Mouse (Mus musculus) Patski (cell line): ENCODE results near the gene Stx1a. TPM values are rescaled to one million over a fixed set of nuclear protein-coding genes. Genes with fewer than 3 reads are reported as not detected.
"Not testable (repeated sequence)": the region's sequence is repeated elsewhere in the genome, so short reads cannot be mapped to it uniquely, and the experiment has no call there.

Source experiments
- ATAC-seq: fragments of 100-300 bp; one replicate; pipeline ENCODE4 v1.8.0; 2021
- CTCF ChIA-PET: fragments of 350-600 bp; sonication (Branson Sonifier 250); formaldehyde crosslinking; loops from one replicate; lab custom pipeline; 2022; ENCODE audit warnings: inconsistent platforms; lab: Charles Lee
- POLR2A ChIA-PET: fragments of 350-600 bp; sonication (Branson Sonifier 250); formaldehyde crosslinking; loops from one replicate; lab custom pipeline; 2022; ENCODE audit warnings: antibody characterized with exemption, inconsistent platforms; lab: Charles Lee
- DNase-seq: peaks from one replicate; pipeline ENCODE4 v3.0.0-alpha.2; 2011; ENCODE audit warnings: low read depth, low spot score
- H3K27me3 ChIP-seq: fragments of 371-371 bp; one replicate; pipeline ENCODE4 v1.5.1; 2021
- CTCF ChIP-seq: fragments of 100-300 bp; IDR thresholded peaks from one replicate; pipeline ENCODE4 v1.5.1; 2021
- in situ Hi-C: fragments of 300-500 bp; cut with MboI; formaldehyde crosslinking; loops from 3 replicates; pipeline ENCODE4 v1.11.1; 2018; ENCODE audit warnings: low pct_unique_long_range_greater_than_20kb, mixed read lengths
- polyA plus RNA-seq: library from polyadenylated mRNA; unstranded; gene quantifications from one replicate; pipeline ENCODE4 v1.2.3, GENCODE M21; 2021

The Stx1a gene
- polyA plus RNA-seq, 1 experiment from 2014 or later: 12.0 TPM

DNA sequence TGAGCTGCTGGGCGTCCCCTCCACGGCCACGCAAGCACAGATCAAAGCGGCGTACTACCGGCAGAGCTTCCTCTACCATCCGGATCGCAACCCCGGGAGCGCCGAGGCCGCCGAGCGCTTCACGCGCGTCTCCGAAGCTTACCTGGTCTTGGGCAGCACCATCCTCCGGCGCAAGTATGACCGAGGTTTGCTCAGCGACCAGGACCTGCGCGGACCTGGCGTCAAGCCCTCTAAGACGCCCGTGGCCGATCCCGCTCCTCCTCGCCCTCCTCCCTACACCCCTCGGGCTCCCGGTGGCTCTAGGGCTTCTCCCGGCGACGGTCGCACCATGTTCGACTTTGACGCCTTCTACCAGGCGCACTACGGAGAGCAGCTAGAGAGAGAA is 41.1 kb downstream of the Stx1a start:
- CTCF ChIA-PET: no interaction called here
- no peaks in the 10 kb centered on the region for H3K27me3 ChIP-seq
- no peak for TF ChIP-seq CTCF
- no peak for DNase-seq
- ATAC-seq: peak; percentile 41
- in situ Hi-C loops: no loop called here
- POLR2A ChIA-PET: interaction anchor here (0.6 to 1.2 kb wide), 5 partner anchors 41 to 191 kb away, joined by 3 to 4 read pairs (median 3); partner anchors contain the start of gene Stx1a

DNA sequence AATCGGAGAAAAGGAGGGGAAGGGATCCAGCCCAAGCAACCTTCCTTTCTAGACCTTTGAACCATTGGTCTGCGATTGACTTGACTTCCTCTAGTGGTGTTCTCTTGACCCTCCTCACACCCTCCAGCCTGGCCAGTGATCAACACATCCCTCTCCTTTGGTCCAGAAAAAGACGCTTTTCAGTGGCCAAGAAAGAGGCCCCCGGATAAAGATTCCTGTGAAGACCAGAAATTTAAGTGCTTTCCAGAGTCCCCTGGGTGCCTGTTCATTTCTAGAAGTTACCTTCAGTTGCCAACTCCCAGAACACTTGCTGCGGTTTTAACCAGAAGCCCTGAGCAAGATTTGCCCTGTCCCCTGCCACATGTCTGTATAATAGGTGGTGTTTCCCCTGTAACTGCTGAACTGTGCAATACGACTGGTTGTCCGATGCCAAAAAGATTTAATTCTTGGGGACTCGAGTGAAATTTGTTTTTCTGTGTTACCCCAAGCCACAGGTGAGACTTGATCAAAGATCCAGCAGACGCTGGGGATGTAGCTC is 41.7 kb downstream of the Stx1a start, which contains the start of gene Bud23:
TSS of gene Bud23 (minus strand) at position 51 of the 538 bp plus-strand sequence.
- ATAC-seq, H3K27me3 ChIP-seq, in situ Hi-C loops, CTCF ChIA-PET, DNase-seq: not testable (repeated sequence)
- POLR2A ChIA-PET: interaction anchor here (0.6 to 1.2 kb wide), 2 partner anchors 42 to 52 kb away, joined by 3 to 4 read pairs; partner anchors contain the start of gene Stx1a

DNA sequence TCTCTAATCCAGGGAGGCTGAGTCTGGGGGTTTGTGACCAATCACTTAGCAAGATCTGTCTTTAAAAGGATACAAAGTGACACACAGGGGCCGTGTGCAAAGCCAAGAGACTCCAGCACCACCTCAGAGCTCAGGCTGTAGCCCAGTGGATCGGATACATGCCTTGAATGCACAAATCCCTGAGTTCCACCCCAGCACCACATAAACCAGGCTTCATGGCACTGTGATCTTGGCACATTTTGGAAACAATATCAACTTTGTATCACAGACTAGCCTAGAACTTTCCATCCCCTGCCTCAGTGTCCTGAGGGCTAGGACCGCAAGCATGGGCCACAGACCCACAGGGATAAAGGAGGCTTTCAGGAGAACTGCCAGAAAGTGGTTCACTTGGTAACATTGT is 42.7 kb downstream of the Stx1a start:
- TF ChIP-seq CTCF: no peak
- DNase-seq: no peak
- ChIA-PET CTCF (no interaction called here), POLR2A (interaction anchor here (1.0 kb wide), 1 partner anchor 33 kb away, joined by 3 read pairs; no protein-coding TSS in a partner anchor)
- H3K27me3 ChIP-seq: no peaks in the 10 kb centered on the region
- no peak for ATAC-seq
- in situ Hi-C loops: no loop called here

DNA sequence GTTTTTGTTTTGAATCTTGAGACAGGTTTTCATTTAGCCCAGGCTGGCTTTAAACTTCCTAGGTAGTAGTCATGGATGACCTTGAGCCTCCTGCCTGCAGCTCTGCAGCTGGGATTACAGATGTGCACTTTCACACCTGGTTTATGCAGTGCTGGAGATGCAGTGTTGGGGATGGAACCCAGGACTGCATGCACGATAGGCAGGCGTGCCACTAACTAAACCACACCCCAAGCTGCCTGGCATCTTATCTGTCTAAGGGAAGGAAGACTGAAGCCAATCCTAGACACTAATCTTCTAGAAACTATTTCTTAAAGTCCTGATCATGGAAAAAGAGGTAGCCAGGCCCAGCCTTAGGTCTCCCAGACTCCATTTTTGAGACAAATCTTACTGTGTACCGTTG is 47.2 kb downstream of the Stx1a start:
- no peaks in the 10 kb centered on the region for H3K27me3 ChIP-seq
- ChIA-PET POLR2A (no interaction called here), CTCF (no interaction called here)
- ATAC-seq: no peak
- no peak for DNase-seq
- in situ Hi-C loops: loop anchor here (5.0 kb wide), 1 partner anchor 48 kb away; the partner anchor contains the start of gene Stx1a
- TF ChIP-seq CTCF: no peak

GRCm38 (mm10) chr5:135072061-135072460 is 48.8 kb downstream of the Stx1a start:
- no peak for TF ChIP-seq CTCF
- no peak for ATAC-seq
- ChIA-PET POLR2A (no interaction called here), CTCF (no interaction called here)
- in situ Hi-C loops: loop anchor here (5.0 kb wide), 1 partner anchor 50 kb away; the partner anchor contains the start of gene Stx1a
- H3K27me3 ChIP-seq: no peaks in the 10 kb centered on the region
- DNase-seq: no peak

GRCm38 (mm10) chr5:135072720-135073119 is 49.4 kb downstream of the Stx1a start:
- CTCF ChIA-PET: no interaction called here
- DNase-seq: no peak
- no peak for TF ChIP-seq CTCF
- in situ Hi-C loops: loop anchor here (5.0 kb wide), 1 partner anchor 50 kb away; the partner anchor contains the start of gene Stx1a
- H3K27me3 ChIP-seq: no peaks in the 10 kb centered on the region
- POLR2A ChIA-PET: no interaction called here
- no peak for ATAC-seq

DNA sequence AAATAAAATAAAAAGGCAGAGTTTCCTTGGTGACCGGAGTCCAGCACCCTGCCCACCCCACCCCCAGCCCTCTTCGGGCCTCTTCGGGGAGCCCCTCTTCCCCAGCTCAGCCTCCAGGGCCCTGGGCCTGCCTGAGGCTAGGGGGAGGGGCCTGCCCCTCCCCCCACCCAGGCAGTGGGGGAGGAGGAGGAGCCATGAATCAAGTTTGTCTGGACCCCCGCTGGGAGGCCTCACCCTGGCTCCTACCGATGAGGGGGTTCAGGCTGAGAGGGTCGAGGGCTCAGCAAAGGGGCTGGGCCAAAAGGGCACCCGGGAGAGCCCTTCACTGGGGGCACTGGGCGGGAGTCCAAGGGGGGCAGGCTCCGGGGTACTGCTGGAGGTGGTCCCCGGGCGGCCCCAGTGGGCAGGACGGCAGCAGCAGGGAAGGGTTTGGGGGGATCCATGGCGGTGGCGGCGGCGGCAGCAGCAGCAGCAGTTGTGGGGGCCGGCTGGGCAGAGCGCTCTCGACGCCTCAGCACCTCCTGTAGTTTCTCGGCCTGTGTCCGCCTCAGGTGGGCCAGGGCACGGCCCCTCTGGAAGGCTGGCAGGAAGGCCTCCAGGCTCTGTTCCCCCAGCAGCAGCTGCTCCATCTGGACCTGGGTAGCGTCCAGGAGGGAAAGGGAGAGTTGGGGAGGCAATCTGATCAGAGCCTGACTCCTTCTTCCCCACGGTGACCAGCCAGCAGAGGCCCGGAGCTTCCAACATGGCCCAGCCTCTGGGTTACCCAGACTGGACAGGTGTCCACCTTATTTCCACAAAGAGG is 50.3 kb downstream of the Stx1a start:
- no peaks in the 10 kb centered on the region for H3K27me3 ChIP-seq
- ChIA-PET CTCF (no interaction called here), POLR2A (no interaction called here)
- ATAC-seq (no peak), DNase-seq (no peak)
- TF ChIP-seq CTCF: no peak
- in situ Hi-C loops: loop anchor here (5.0 kb wide), 1 partner anchor 51 kb away; the partner anchor contains the start of gene Stx1a

- POLR2A ChIA-PET: no interaction called here
- CTCF ChIA-PET: interaction anchor here (1.0 to 3.8 kb wide), 3 partner anchors 18 to 60 kb away, joined by 4 to 26 read pairs (median 4); no protein-coding TSS in a partner anchor
- in situ Hi-C loops: no loop called here
- ATAC-seq (no peak), DNase-seq (no peak)
- no peaks in the 10 kb centered on the region for H3K27me3 ChIP-seq
- TF ChIP-seq CTCF: no peak
Observed at GRCm38 (mm10) chr5:135075655-135076054, 52.4 kb downstream of the Stx1a start.

- POLR2A ChIA-PET: interaction anchor here (1.4 kb wide), 1 partner anchor 8 kb away, joined by 4 read pairs; no protein-coding TSS in a partner anchor
- in situ Hi-C loops: no loop called here
- CTCF ChIA-PET: interaction anchor here (1.1 to 3.8 kb wide), 5 partner anchors 9 to 63 kb away, joined by 3 to 26 read pairs (median 8); no protein-coding TSS in a partner anchor
- ATAC-seq (no peak), DNase-seq (no peak)
- no peak for TF ChIP-seq CTCF
- H3K27me3 ChIP-seq: no peaks in the 10 kb centered on the region
Observed at GRCm38 (mm10) chr5:135076368-135076767, 53.1 kb downstream of the Stx1a start.

DNA sequence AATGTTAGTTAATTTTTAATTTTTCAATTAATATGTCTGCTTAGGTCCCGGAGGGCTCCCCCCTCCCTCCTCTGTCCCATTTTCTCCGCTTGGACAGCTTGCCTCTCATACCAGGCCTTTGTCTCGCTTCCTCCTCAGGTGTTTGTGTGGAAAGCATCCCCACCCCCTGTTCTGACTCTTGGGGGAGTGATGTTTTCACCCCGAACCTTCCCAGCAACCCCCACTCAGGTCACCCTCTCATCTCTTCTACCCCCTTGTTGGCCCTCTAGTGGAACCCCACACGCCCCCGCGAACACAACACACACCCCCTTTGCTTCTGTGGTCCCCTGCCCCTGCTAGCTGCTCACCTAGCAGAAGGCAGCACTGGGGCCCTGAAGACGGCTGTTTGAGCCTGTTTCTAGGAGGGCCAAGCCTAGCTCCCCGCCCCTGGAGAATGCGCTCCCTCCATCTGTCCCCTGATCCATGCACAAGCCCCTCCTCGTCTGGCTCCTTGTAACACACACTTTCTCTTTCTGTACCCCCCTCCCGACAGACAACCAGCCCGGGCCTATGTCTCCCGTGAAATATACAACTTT is 53.7 kb downstream of the Stx1a start:
- ChIA-PET CTCF (interaction anchor here (0.8 to 3.8 kb wide), 8 partner anchors 9 to 114 kb away, joined by 3 to 26 read pairs (median 6); no protein-coding TSS in a partner anchor), POLR2A (interaction anchor here (1.4 kb wide), 1 partner anchor 8 kb away, joined by 4 read pairs; no protein-coding TSS in a partner anchor)
- ATAC-seq (no peak), DNase-seq (peak; percentile 7)
- TF ChIP-seq CTCF: no peak
- no peaks in the 10 kb centered on the region for H3K27me3 ChIP-seq
- in situ Hi-C loops: no loop called here
